Mouse (Mus musculus) neural tube, embryonic 15.5 days (tissue): ENCODE measurements around the gene Nelfcd. TPM values are rescaled to one million over a fixed set of nuclear protein-coding genes. Genes with fewer than 3 reads are reported as not detected.

Source experiments
- ATAC-seq: fragments of 200-750 bp; cut with Nextera tagmentation; 2 replicates; pipeline ENCODE4 v1.8.0; 2017; ENCODE audit warnings: mild to moderate bottlenecking, moderate TSS enrichment, moderate library complexity; ENCODE audit not compliant: low FRiP score
- H3K27ac ChIP-seq: fragments of 300-500 bp; sonication (generic); replicated peaks from 2 replicates; pipeline ENCODE4 v1.5.1; 2015; ENCODE audit warnings: mild to moderate bottlenecking, inconsistent platforms
- H3K27me3 ChIP-seq: fragments of 300-500 bp; sonication (generic); replicated peaks from 2 replicates; pipeline ENCODE4 v1.6.1; 2015; ENCODE audit warnings: inconsistent platforms
- H3K36me3 ChIP-seq: fragments of 300-500 bp; sonication (generic); 2 replicates; pipeline ENCODE4 v1.6.1; 2015; ENCODE audit warnings: inconsistent platforms
- H3K4me1 ChIP-seq: fragments of 300-500 bp; sonication (generic); 2 replicates; pipeline ENCODE4 v1.6.1; 2015; ENCODE audit warnings: inconsistent platforms
- H3K4me2 ChIP-seq: fragments of 300-500 bp; sonication (generic); 2 replicates; pipeline ENCODE4 v1.6.1; 2015; ENCODE audit warnings: inconsistent platforms, mild to moderate bottlenecking, moderate library complexity
- H3K4me3 ChIP-seq: fragments of 300-500 bp; sonication (generic); replicated peaks from 2 replicates; pipeline ENCODE4 v1.5.1; 2015; ENCODE audit warnings: mild to moderate bottlenecking, inconsistent platforms
- H3K9ac ChIP-seq: fragments of 300-500 bp; sonication (generic); replicated peaks from 2 replicates; pipeline ENCODE4 v1.6.1; 2015; ENCODE audit warnings: mild to moderate bottlenecking, inconsistent platforms
- H3K9me3 ChIP-seq: fragments of 300-500 bp; sonication (generic); replicated peaks from 2 replicates; pipeline ENCODE4 v1.6.1; 2016; ENCODE audit warnings: inconsistent platforms
- WGBS: fragments of 180-500 bp; shearing (Covaris S2); methylation state at CpG from one replicate; pipeline ENCODE4 v1.1.7; 2015; ENCODE audit warnings: mixed read lengths; 5-methylcytosine and 5-hydroxymethylcytosine counted together
- polyA plus RNA-seq: library from polyadenylated mRNA; unstranded; fragments of >200 nt; fragmentation: Nextera tagmentation; extraction: Ambion mirVana; gene quantifications from 2 replicates; pipeline ENCODE4 v1.2.1, GENCODE M21; 2015

The Nelfcd gene
- polyA plus RNA-seq, 1 experiment from 2014 or later, result 101 TPM

- no peak within 1 kb of the TSS for H3K4me2 ChIP-seq
- no peaks in the 10 kb centered on the region for H3K27me3 ChIP-seq
- no peaks in the 10 kb centered on the region for H3K4me1 ChIP-seq
- no peak within 1 kb of the TSS for H3K9ac ChIP-seq
- H3K9me3 ChIP-seq, result no peaks in the 10 kb centered on the region
- ATAC-seq, result no peak
- H3K4me3 ChIP-seq, result no peak within 1 kb of the TSS
- H3K36me3 ChIP-seq, result no peaks in the 10 kb centered on the region
- H3K27ac ChIP-seq, result no peak within 1 kb of the TSS
- WGBS, result 83% methylated on average over 4 of the region's 4 CpGs
Measured at GRCm38 (mm10) chr2:174450353-174450752, 34.7 kb downstream of the Nelfcd start, which contains the start of gene Tubb1. Gene Tubb1 (plus strand): TSS chr2:174450695.

GRCm38 (mm10) chr2:174453681-174454080 is 38.1 kb downstream of the Nelfcd start:
- WGBS, result 76% methylated on average over 7 of the region's 7 CpGs
- Histone ChIP-seq H3K36me3 (no peaks in the 10 kb centered on the region), H3K27ac (no peak overlapping the region), H3K4me1 (0 out of 2 replicates have a peak, but pooled peaks cover 2% of the 10 kb centered on the region), H3K9me3 (no peaks in the 10 kb centered on the region), H3K4me3 (no peak overlapping the region), H3K9ac (no peak overlapping the region), H3K27me3 (no peaks in the 10 kb centered on the region), H3K4me2 (no peak overlapping the region)
- no peak for ATAC-seq

- no peak overlapping the region for H3K4me2 ChIP-seq
- no peaks in the 10 kb centered on the region for H3K27me3 ChIP-seq
- H3K36me3 ChIP-seq, result peaks cover 29% of the 10 kb centered on the region
- no peak for ATAC-seq
- H3K4me1 ChIP-seq, result peaks cover 18% of the 10 kb centered on the region
- H3K4me3 ChIP-seq, result no peak overlapping the region
- no peaks in the 10 kb centered on the region for H3K9me3 ChIP-seq
- H3K27ac ChIP-seq, result no peak overlapping the region
- WGBS, result 71% methylated on average over 2 of the region's 2 CpGs
- H3K9ac ChIP-seq, result no peak overlapping the region
Measured at GRCm38 (mm10) chr2:174459365-174459764, 43.8 kb downstream of the Nelfcd start.

GRCm38 (mm10) chr2:174463370-174463769 is 47.8 kb downstream of the Nelfcd start:
- Histone ChIP-seq H3K9me3 (no peaks in the 10 kb centered on the region), H3K27me3 (no peaks in the 10 kb centered on the region), H3K27ac (peak overlapping the region; percentile 85), H3K36me3 (peaks cover 45% of the 10 kb centered on the region), H3K9ac (peak overlapping the region; percentile 89), H3K4me1 (peaks cover 18% of the 10 kb centered on the region), H3K4me2 (peak overlapping the region; percentile 95), H3K4me3 (peak overlapping the region; percentile 94)
- 40% methylated on average over 10 of the region's 10 CpGs for WGBS
- peak; percentile 51; the same call in 1 of the 2 replicates for ATAC-seq

- Histone ChIP-seq H3K9ac (peak within 1 kb of the TSS; percentile 89), H3K4me2 (peak within 1 kb of the TSS; percentile 95), H3K4me3 (peak within 1 kb of the TSS; percentile 94), H3K27ac (peak within 1 kb of the TSS; percentile 85), H3K27me3 (no peaks in the 10 kb centered on the region), H3K4me1 (peaks cover 16% of the 10 kb centered on the region), H3K36me3 (peaks cover 45% of the 10 kb centered on the region), H3K9me3 (no peaks in the 10 kb centered on the region)
- WGBS, result 2% methylated on average over 48 of the region's 48 CpGs
- ATAC-seq, result peak; percentile 99
Measured at GRCm38 (mm10) chr2:174463789-174464523, 48.4 kb downstream of the Nelfcd start, which contains the start of gene Atp5e. Gene Atp5e (minus strand): TSS chr2:174464105.

GRCm38 (mm10) chr2:174470333-174470732 is 54.7 kb downstream of the Nelfcd start:
- Histone ChIP-seq H3K27me3 (no peaks in the 10 kb centered on the region), H3K4me1 (peaks cover 22% of the 10 kb centered on the region), H3K27ac (no peak overlapping the region), H3K36me3 (peaks cover 16% of the 10 kb centered on the region), H3K9ac (no peak overlapping the region), H3K4me3 (no peak overlapping the region), H3K4me2 (no peak overlapping the region), H3K9me3 (no peaks in the 10 kb centered on the region)
- WGBS, result 94% methylated on average over 4 of the region's 4 CpGs
- no peak for ATAC-seq

- H3K4me3 ChIP-seq, result no peak overlapping the region
- H3K4me1 ChIP-seq, result peaks cover 22% of the 10 kb centered on the region
- H3K27ac ChIP-seq, result no peak overlapping the region
- H3K36me3 ChIP-seq, result peaks cover 13% of the 10 kb centered on the region
- ATAC-seq, result no peak
- no peaks in the 10 kb centered on the region for H3K9me3 ChIP-seq
- H3K9ac ChIP-seq, result no peak overlapping the region
- H3K27me3 ChIP-seq, result no peaks in the 10 kb centered on the region
- WGBS, result 96% methylated on average over 7 of the region's 7 CpGs
- no peak overlapping the region for H3K4me2 ChIP-seq
Measured at GRCm38 (mm10) chr2:174470786-174471405, 55.3 kb downstream of the Nelfcd start.

- no peaks in the 10 kb centered on the region for H3K9me3 ChIP-seq
- no peak overlapping the region for H3K27ac ChIP-seq
- peaks cover 5% of the 10 kb centered on the region for H3K36me3 ChIP-seq
- peak; percentile 43 for ATAC-seq
- WGBS, result 9% methylated on average over 28 of the region's 30 CpGs
- peak overlapping the region; percentile 66 for H3K9ac ChIP-seq
- H3K4me2 ChIP-seq, result peak overlapping the region; percentile 83
- H3K27me3 ChIP-seq, result no peaks in the 10 kb centered on the region
- peaks cover 22% of the 10 kb centered on the region for H3K4me1 ChIP-seq
- H3K4me3 ChIP-seq, result peak overlapping the region; percentile 66
Measured at GRCm38 (mm10) chr2:174472407-174472806, 56.8 kb downstream of the Nelfcd start.

GRCm38 (mm10) chr2:174472818-174473549 is 57.4 kb downstream of the Nelfcd start, which contains the start of gene Prelid3b:
Gene Prelid3b (minus strand): TSS chr2:174473081.
- peak within 1 kb of the TSS; percentile 83 for H3K4me2 ChIP-seq
- H3K4me1 ChIP-seq, result peaks cover 22% of the 10 kb centered on the region
- H3K9me3 ChIP-seq, result no peaks in the 10 kb centered on the region
- peaks cover 4% of the 10 kb centered on the region for H3K36me3 ChIP-seq
- H3K27ac ChIP-seq, result no peak within 1 kb of the TSS
- peak within 1 kb of the TSS; percentile 66 for H3K9ac ChIP-seq
- peak within 1 kb of the TSS; percentile 66 for H3K4me3 ChIP-seq
- WGBS, result under 1% methylated on average over 53 of the region's 53 CpGs
- peak; percentile 99 for ATAC-seq
- no peaks in the 10 kb centered on the region for H3K27me3 ChIP-seq

GRCm38 (mm10) chr2:174473550-174473927 is 57.9 kb downstream of the Nelfcd start:
- Histone ChIP-seq H3K9ac (peak overlapping the region; percentile 41), H3K9me3 (no peaks in the 10 kb centered on the region), H3K4me1 (peaks cover 22% of the 10 kb centered on the region), H3K4me3 (peak overlapping the region; percentile 66), H3K27ac (no peak overlapping the region), H3K36me3 (no peaks in the 10 kb centered on the region; the same call in none of the 2 replicates), H3K4me2 (peak overlapping the region; percentile 83), H3K27me3 (no peaks in the 10 kb centered on the region)
- 83% methylated on average over 5 of the region's 5 CpGs for WGBS
- ATAC-seq, result no peak
